Mouse (Mus musculus) retina, embryonic 14.5 days (tissue): ENCODE measurements around the gene Bglap2.

Experiments used
- DNase-seq: peaks from one replicate; pipeline ENCODE4 v3.0.0-alpha.2; 2015; ENCODE audit warnings: low spot score

Gene Bglap2

GRCm38 (mm10) chr3:88339006-88339405 is 39.5 kb downstream of the Bglap2 start:
- no peak for DNase-seq

- no peak for DNase-seq
Measured at GRCm38 (mm10) chr3:88338316-88338715, 40.2 kb downstream of the Bglap2 start.

DNA sequence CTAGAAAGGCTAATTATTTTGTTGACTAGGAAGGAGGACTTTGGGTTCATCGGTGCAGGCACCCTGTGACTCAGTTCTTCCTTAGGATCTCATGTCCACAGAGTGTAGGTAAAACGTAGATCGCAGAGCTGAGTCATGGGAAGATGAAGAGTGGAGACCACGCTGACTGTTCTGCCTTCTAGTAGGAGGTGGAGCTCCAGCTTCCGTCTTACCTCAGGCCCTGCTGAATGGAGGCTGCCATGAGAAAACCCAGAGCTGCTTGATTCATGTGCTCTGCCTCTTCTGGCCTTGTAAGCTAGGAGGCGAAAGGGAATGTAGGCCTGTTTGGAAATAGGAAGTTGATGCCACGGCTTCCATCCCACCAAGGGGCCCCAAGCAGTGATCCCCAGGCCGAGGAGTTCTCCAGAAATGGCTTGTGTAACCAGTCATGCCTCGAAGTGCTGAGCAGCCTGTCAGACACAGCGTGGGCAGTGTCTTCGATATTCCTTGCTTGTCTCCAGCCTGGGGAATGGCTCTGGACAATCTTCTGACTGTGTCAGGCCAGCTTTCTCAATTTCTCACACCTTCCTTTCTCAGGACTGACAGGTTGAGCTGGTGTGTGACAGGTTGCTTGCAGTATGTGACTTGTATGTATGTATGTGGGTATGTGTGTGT is 41.0 kb downstream of the Bglap2 start:
- DNase-seq: no peak

GRCm38 (mm10) chr3:88336058-88337013 is 42.2 kb downstream of the Bglap2 start, which contains the start of the genes Tmem79 and Smg5:
Gene Tmem79 (minus strand): TSS chr3:88336148.
Gene Smg5 (plus strand): TSS chr3:88336260.
- DNase-seq: peak; percentile 97

DNA sequence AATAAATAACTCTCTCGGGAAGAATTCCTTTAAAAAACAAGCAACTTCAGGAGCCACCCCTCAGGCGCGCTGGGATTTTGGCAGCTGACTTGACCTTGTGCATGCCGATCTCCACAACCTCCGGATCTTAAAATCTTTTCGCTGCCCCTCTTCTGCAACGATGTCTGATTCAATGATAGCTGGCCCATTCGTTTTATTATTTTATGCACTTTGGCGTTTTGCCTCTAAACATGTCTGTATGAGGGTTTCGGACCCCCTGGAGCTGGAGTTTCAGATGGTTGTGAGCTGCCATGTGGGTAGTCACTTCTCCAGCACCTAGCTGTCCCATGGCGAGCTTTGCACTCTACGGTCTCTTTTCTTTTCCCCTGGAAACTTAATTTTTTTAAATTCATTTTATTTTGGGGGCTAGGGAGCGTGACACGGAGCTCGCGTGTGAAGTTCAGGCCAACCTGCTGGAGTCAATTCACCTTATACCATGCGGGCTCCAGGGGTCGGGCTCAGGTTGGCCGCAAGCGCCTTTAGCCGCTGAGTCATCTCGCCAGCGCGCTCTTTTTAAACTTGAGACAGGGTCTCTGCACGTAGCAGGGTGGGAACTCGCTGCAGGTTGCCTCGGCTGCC is 43.0 kb downstream of the Bglap2 start:
- DNase-seq: no peak

GRCm38 (mm10) chr3:88334902-88335435 is 43.5 kb downstream of the Bglap2 start:
- no peak for DNase-seq

DNA sequence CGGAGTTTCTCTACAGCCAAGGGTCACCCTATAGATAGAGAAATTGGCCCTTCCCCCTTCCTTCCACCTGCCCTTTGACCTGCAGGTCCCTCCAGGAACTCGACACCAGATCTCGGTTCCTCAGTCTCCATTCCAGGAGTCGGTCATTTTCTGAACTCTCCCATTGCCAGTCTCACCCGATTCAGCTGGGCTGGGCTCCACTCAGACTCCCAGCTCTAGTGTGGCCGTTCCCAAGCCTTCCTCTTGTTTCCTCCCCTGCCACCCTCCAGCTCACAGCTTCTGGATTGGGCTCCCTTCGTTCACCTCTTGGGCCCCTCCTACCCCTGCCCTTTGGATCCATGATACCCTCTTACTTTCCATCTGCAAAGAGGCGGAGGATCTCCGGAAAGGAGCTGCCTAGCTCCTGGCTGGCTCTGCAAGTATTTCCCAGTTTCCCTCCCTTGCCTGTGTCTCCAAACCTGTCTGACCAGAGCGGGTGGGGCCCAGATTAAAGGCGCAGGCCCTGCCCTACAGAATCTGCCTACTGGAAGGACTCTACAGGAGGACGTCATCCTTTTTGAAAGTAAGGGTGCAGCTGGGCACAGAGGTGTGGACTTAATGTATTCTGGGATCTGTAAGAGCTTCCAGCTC is 44.4 kb downstream of the Bglap2 start:
- no peak for DNase-seq

GRCm38 (mm10) chr3:88331282-88331681 is 47.2 kb downstream of the Bglap2 start:
- peak; percentile 71 for DNase-seq

- no peak for DNase-seq
Measured at GRCm38 (mm10) chr3:88328956-88329355, 49.5 kb downstream of the Bglap2 start.
